Mouse (Mus musculus): ENCODE data around the gene Nrxn2.
A peak's percentile ranks its signal among the peaks of the same experiment; 100 is the strongest.

The Nrxn2 gene

GRCm38 (mm10) chr19:6494504-6495170 is 76.1 kb downstream of the Nrxn2 start:
- no peak for DNase-seq (ENCODE audit: low spot score)

- no peak for DNase-seq (ENCODE audit: low spot score)
Measured at GRCm38 (mm10) chr19:6495714-6496113, 77.2 kb downstream of the Nrxn2 start.

GRCm38 (mm10) chr19:6496462-6497149 is 78.1 kb downstream of the Nrxn2 start:
- no peak for DNase-seq (ENCODE audit: low spot score)

GRCm38 (mm10) chr19:6497150-6497801 is 78.7 kb downstream of the Nrxn2 start:
- DNase-seq (ENCODE audit: low spot score) = no peak

- no peak for DNase-seq (ENCODE audit: low spot score)
Measured at GRCm38 (mm10) chr19:6497803-6498202, 79.3 kb downstream of the Nrxn2 start.

GRCm38 (mm10) chr19:6498350-6499131 is 80.0 kb downstream of the Nrxn2 start:
- DNase-seq (ENCODE audit: low spot score) = no peak

- no peak for DNase-seq (ENCODE audit: low spot score)
Measured at GRCm38 (mm10) chr19:6499860-6500635, 81.5 kb downstream of the Nrxn2 start.

- no peak for DNase-seq (ENCODE audit: low spot score)
Measured at GRCm38 (mm10) chr19:6500636-6501025, 82.1 kb downstream of the Nrxn2 start.

- peak; percentile 76 for DNase-seq (ENCODE audit: low spot score)
Measured at GRCm38 (mm10) chr19:6502035-6502541, 83.6 kb downstream of the Nrxn2 start.

GRCm38 (mm10) chr19:6502543-6503319 is 84.2 kb downstream of the Nrxn2 start:
- DNase-seq (ENCODE audit: low spot score) = no peak

GRCm38 (mm10) chr19:6503926-6504655 is 85.6 kb downstream of the Nrxn2 start:
- no peak for DNase-seq (ENCODE audit: low spot score)

GRCm38 (mm10) chr19:6504656-6505045 is 86.1 kb downstream of the Nrxn2 start:
- no peak for DNase-seq (ENCODE audit: low spot score)

GRCm38 (mm10) chr19:6507393-6507792 is 88.9 kb downstream of the Nrxn2 start:
- DNase-seq (ENCODE audit: low spot score) = no peak

GRCm38 (mm10) chr19:6509881-6510280 is 91.3 kb downstream of the Nrxn2 start:
- DNase-seq (ENCODE audit: low spot score) = no peak

GRCm38 (mm10) chr19:6510546-6510945 is 92.0 kb downstream of the Nrxn2 start:
- DNase-seq (ENCODE audit: low spot score) = no peak

- no peak for DNase-seq (ENCODE audit: low spot score)
Measured at GRCm38 (mm10) chr19:6513389-6514139, 95.0 kb downstream of the Nrxn2 start.

- no peak for DNase-seq (ENCODE audit: low spot score)
Measured at GRCm38 (mm10) chr19:6514940-6515339, 96.4 kb downstream of the Nrxn2 start.

GRCm38 (mm10) chr19:6515448-6515847 is 96.9 kb downstream of the Nrxn2 start:
- DNase-seq (ENCODE audit: low spot score) = no peak

GRCm38 (mm10) chr19:6516153-6516552 is 97.6 kb downstream of the Nrxn2 start:
- no peak for DNase-seq (ENCODE audit: low spot score)
